Mouse (Mus musculus) midbrain, postnatal 0 days (tissue): ENCODE measurements around the gene Esp22. TPM values are rescaled to one million over a fixed set of nuclear protein-coding genes. Genes with fewer than 3 reads are reported as not detected.
"Not testable (repeated sequence)": the region's sequence is repeated elsewhere in the genome, so short reads cannot be mapped to it uniquely, and the experiment has no call there.

Source experiments
- ATAC-seq: fragments of 200-750 bp; cut with Nextera tagmentation; 2 replicates; pipeline ENCODE4 v1.8.0; 2017; ENCODE audit warnings: moderate number of reproducible peaks, mild to moderate bottlenecking, moderate TSS enrichment, moderate library complexity; ENCODE audit not compliant: low FRiP score
- DNase-seq: peaks from one replicate; pipeline ENCODE4 v3.0.0-alpha.2; 2015; ENCODE audit warnings: low spot score
- H3K27ac ChIP-seq: fragments of 300-500 bp; sonication (generic); 2 replicates; pipeline ENCODE4 v1.5.1; 2014; ENCODE audit warnings: low read depth, mild to moderate bottlenecking, low read length, mixed read lengths
- H3K27me3 ChIP-seq: fragments of 300-500 bp; sonication (generic); 2 replicates; pipeline ENCODE4 v1.6.1; 2014; ENCODE audit warnings: low read length, control low read depth, mixed read lengths; ENCODE audit not compliant: insufficient read depth
- H3K36me3 ChIP-seq: fragments of 300-500 bp; sonication (generic); 2 replicates; pipeline ENCODE4 v1.6.1; 2014; ENCODE audit warnings: low read length, control low read depth, mixed read lengths; ENCODE audit not compliant: insufficient read depth
- H3K4me1 ChIP-seq: fragments of 300-500 bp; sonication (generic); 2 replicates; pipeline ENCODE4 v1.6.1; 2014; ENCODE audit warnings: mild to moderate bottlenecking, control low read depth, antibody characterized with exemption, low read length, mixed read lengths; ENCODE audit not compliant: insufficient read depth
- H3K4me2 ChIP-seq: fragments of 300-500 bp; sonication (generic); 2 replicates; pipeline ENCODE4 v1.6.1; 2014; ENCODE audit warnings: low read depth, mild to moderate bottlenecking, low read length, mixed read lengths; ENCODE audit not compliant: poor library complexity, severe bottlenecking
- H3K4me3 ChIP-seq: fragments of 300-500 bp; sonication (generic); 2 replicates; pipeline ENCODE4 v1.5.1; 2014; ENCODE audit warnings: low read depth, mild to moderate bottlenecking, low read length, moderate library complexity
- H3K9ac ChIP-seq: fragments of 300-500 bp; sonication (generic); replicated peaks from 2 replicates; pipeline ENCODE4 v1.6.1; 2014; ENCODE audit warnings: mild to moderate bottlenecking, low read length, moderate library complexity, mixed read lengths; ENCODE audit not compliant: poor library complexity, severe bottlenecking
- H3K9me3 ChIP-seq: fragments of 300-500 bp; sonication (generic); 2 replicates; pipeline ENCODE4 v1.6.1; 2016; ENCODE audit warnings: low read length, control low read depth
- CTCF ChIP-seq: IDR thresholded peaks from 2 replicates; pipeline ENCODE4 v1.5.1; 2016; ENCODE audit warnings: antibody characterized with exemption, mild to moderate bottlenecking
- WGBS: fragments of 180-500 bp; shearing (Covaris S2); extraction: QIAGEN DNeasy Blood & Tissue Kit; methylation state at CpG from one replicate; pipeline ENCODE4 v1.1.7; 2014; 5-methylcytosine and 5-hydroxymethylcytosine counted together
- polyA plus RNA-seq: library from polyadenylated mRNA; unstranded; fragments of >200 nt; fragmentation: Nextera tagmentation; extraction: Ambion mirVana; gene quantifications from 2 replicates; pipeline ENCODE4 v1.2.1, GENCODE M21; 2015
- total RNA-seq: library from RNA; depleted of rRNA; stranded (reverse); fragments of >200 nt; gene quantifications from 2 replicates; pipeline ENCODE4 v1.2.3, GENCODE M21; 2014; rRNA removed

Esp22 gene
- not detected in 2 replicates for total RNA-seq
- not detected in 2 replicates for polyA plus RNA-seq

- 98% methylated on average over 1 of the region's 1 CpGs for WGBS
- ATAC-seq, result no peak
Measured at GRCm38 (mm10) chr17:39095034-39095433, at the start of gene Esp22. Gene Esp22 (plus strand): TSS chr17:39095334.

GRCm38 (mm10) chr17:39063641-39064040 lies 31.5 kb upstream of the Esp22 start:
- no peaks in the 10 kb centered on the region for H3K27me3 ChIP-seq
- DNase-seq (no peak), ATAC-seq (no peak)
- no peak for TF ChIP-seq CTCF
- H3K36me3 ChIP-seq, result no peaks in the 10 kb centered on the region
- H3K4me2 ChIP-seq, result no peak overlapping the region
- H3K4me1 ChIP-seq, result no peaks in the 10 kb centered on the region
- H3K9ac ChIP-seq, result no peak overlapping the region
- H3K27ac ChIP-seq, result no peak overlapping the region
- H3K4me3 ChIP-seq, result no peak overlapping the region
- peaks cover 5% of the 10 kb centered on the region for H3K9me3 ChIP-seq

More at GRCm38 (mm10) chr17:39095034-39095433, at the start of gene Esp22:
- Histone ChIP-seq H3K27me3 (no peaks in the 10 kb centered on the region), H3K4me2 (no peak within 1 kb of the TSS), H3K4me1 (no peaks in the 10 kb centered on the region), H3K27ac (no peak within 1 kb of the TSS), H3K36me3 (no peaks in the 10 kb centered on the region), H3K4me3 (no peak within 1 kb of the TSS), H3K9me3 (no peaks in the 10 kb centered on the region; the same call in 1 of the 2 replicates), H3K9ac (no peak within 1 kb of the TSS)
- no peak for TF ChIP-seq CTCF
- DNase-seq, result no peak

- no peaks in the 10 kb centered on the region for H3K36me3 ChIP-seq
- no peak within 1 kb of the TSS for H3K27ac ChIP-seq
- no peaks in the 10 kb centered on the region for H3K27me3 ChIP-seq
- DNase-seq, result no peak
- H3K4me3 ChIP-seq, result no peak within 1 kb of the TSS
- no peaks in the 10 kb centered on the region for H3K4me1 ChIP-seq
- peaks cover 16% of the 10 kb centered on the region for H3K9me3 ChIP-seq
- no peak for ATAC-seq
- no peak for TF ChIP-seq CTCF
- WGBS, result 47% methylated on average over 1 of the region's 1 CpGs
- H3K4me2 ChIP-seq, result no peak within 1 kb of the TSS
- H3K9ac ChIP-seq, result no peak within 1 kb of the TSS
Measured at GRCm38 (mm10) chr17:39076937-39077336, 18.2 kb upstream of the Esp22 start, which contains the start of gene Esp23. Gene Esp23 (minus strand): TSS chr17:39077037.

- not testable (repeated sequence) for H3K4me3 ChIP-seq, ATAC-seq, H3K4me1 ChIP-seq, H3K9ac ChIP-seq, H3K27ac ChIP-seq, DNase-seq, H3K27me3 ChIP-seq, H3K4me2 ChIP-seq, H3K36me3 ChIP-seq
- peaks cover 14% of the 10 kb centered on the region; the same call in 1 of the 2 replicates for H3K9me3 ChIP-seq
- 74% methylated on average over 11 of the region's 11 CpGs for WGBS
Measured at GRCm38 (mm10) chr17:39107126-39107525, 12.0 kb downstream of the Esp22 start.

- H3K27me3 ChIP-seq, H3K4me3 ChIP-seq, H3K4me2 ChIP-seq, H3K4me1 ChIP-seq, H3K36me3 ChIP-seq, ATAC-seq, H3K27ac ChIP-seq, H3K9ac ChIP-seq, DNase-seq, H3K9me3 ChIP-seq: not testable (repeated sequence)
- 70% methylated on average over 12 of the region's 12 CpGs for WGBS
Measured at GRCm38 (mm10) chr17:39129156-39129555, 34.0 kb downstream of the Esp22 start.

Other genes with a start within 250 kb of the Esp22 start
- gene Esp24, start 58.6 kb upstream of the Esp22 start, total RNA-seq, result not detected in 2 replicates
- not detected in 2 replicates for gene Esp24, start 58.6 kb upstream of the Esp22 start, polyA plus RNA-seq
- gene Gm21903, start 52.0 kb upstream of the Esp22 start, total RNA-seq, result not detected in 2 replicates
- not detected in 2 replicates for gene Gm21903, start 52.0 kb upstream of the Esp22 start, polyA plus RNA-seq
- not detected in 2 replicates for gene Esp23, start 18.3 kb upstream of the Esp22 start, total RNA-seq
- not detected in 2 replicates for gene Esp23, start 18.3 kb upstream of the Esp22 start, polyA plus RNA-seq